Mouse (Mus musculus) small intestine, adult 10 weeks (tissue): ENCODE data around the gene Cyp2w1. TPM values are rescaled to one million over a fixed set of nuclear protein-coding genes. Genes with fewer than 3 reads are reported as not detected.

Experiments
- polyA plus RNA-seq: library from polyadenylated mRNA; stranded (reverse); fragments of 350-450 nt; fragmentation: Illumina TruSeq; extraction: RNeasy Lipid Tissue Mini Kit (QIAGEN cat#74804); gene quantifications from one replicate; pipeline ENCODE4 v1.2.3, GENCODE M21; 2014; ENCODE audit warnings: low replicate concordance

Gene Cyp2w1
- not detected for polyA plus RNA-seq

GRCm38 (mm10) chr5:139352317-139352716 lies at the start of gene Cyp2w1:
TSS of gene Cyp2w1 (plus strand) at chr5:139352617.

DNA sequence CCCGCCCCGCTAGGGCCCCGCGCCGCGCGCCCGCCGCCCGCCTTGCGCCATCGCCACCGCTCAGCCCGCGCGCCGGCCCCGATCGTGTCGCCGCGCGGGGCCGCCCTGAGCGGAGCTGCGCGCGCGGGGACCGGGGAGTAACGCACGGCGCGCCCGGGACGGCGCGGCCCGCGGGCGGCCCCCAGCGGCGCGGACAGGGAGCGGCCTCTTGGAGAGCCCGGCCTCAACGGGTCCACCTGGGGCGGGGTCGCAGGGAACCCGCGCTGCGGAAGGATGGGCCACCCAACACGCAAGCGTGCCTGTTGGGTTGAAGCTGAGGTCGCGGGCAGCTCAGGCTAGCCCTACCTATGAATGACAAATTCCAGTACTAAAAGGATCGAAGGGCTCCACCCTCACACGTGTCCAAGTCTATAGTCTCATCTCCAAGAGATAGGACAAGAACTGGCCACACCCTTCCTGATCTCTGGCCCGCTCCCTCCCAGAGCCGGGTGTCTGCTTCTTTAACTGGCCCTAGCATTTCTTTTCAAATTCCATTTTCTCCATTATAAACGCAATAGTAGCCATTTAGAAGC lies 26.9 kb upstream of the Cyp2w1 start, which contains the start of gene Adap1:
Gene Adap1 (minus strand): TSS at position 228 of the 572 bp plus-strand sequence.

DNA sequence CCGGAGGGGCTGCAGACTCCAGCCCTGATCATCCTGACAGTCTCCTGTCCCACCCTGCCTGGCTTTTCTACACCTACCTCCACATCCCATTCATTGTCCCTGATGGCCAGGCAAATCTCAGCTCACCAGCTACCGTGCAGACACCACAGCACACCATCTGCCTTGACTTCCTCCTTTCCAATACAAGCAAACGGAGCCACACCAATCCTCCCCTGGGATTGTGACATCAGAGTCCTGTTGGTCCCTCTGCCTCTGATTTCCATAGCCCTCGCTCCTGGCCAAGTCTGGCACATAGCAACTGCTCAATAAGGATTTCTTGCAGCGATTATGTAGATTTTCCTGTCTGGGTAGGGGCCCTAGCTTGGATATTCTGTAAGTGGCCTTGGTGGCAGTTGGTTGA lies 1.3 kb upstream of the Cyp2w1 start, which contains the start of gene Cox19:
Gene Cox19 (minus strand): TSS at position 285 of the 400 bp plus-strand sequence.

GRCm38 (mm10) chr5:139377468-139378270 lies 25.3 kb downstream of the Cyp2w1 start, which contains the start of gene Gpr146:
TSS of gene Gpr146 (plus strand) at chr5:139377697.

GRCm38 (mm10) chr5:139404801-139405401 lies 52.5 kb downstream of the Cyp2w1 start, which contains the start of gene C130050O18Rik:
TSS of gene C130050O18Rik (plus strand) at chr5:139405280.

Other genes with a start within 250 kb of the Cyp2w1 start
- gene Prkar1b, start 202.6 kb upstream of the Cyp2w1 start, polyA plus RNA-seq = 2.2 TPM
- 1.4 TPM for gene Dnaaf5, start 202.4 kb upstream of the Cyp2w1 start, polyA plus RNA-seq
- 10.4 TPM for gene Sun1, start 152.0 kb upstream of the Cyp2w1 start, polyA plus RNA-seq
- 4.8 TPM for gene Get4, start 100.3 kb upstream of the Cyp2w1 start, polyA plus RNA-seq
- gene Adap1, start 27.0 kb upstream of the Cyp2w1 start, polyA plus RNA-seq = 1.5 TPM
- 16.6 TPM for gene Cox19, start 1.2 kb upstream of the Cyp2w1 start, polyA plus RNA-seq
- 1.1 TPM for gene Gpr146, start 25.1 kb downstream of the Cyp2w1 start, polyA plus RNA-seq
- 0.37 TPM for gene C130050O18Rik, start 52.7 kb downstream of the Cyp2w1 start, polyA plus RNA-seq
- gene Gper1, start 70.5 kb downstream of the Cyp2w1 start, polyA plus RNA-seq = not detected
- 0.63 TPM for gene 3110082I17Rik, start 107.9 kb downstream of the Cyp2w1 start, polyA plus RNA-seq
- 6.5 TPM for gene Zfand2a, start 131.9 kb downstream of the Cyp2w1 start, polyA plus RNA-seq
- not detected for gene Uncx, start 190.9 kb downstream of the Cyp2w1 start, polyA plus RNA-seq